25 mouse cellular contexts compared by ENCODE assay signal in the genomic region with DNA sequence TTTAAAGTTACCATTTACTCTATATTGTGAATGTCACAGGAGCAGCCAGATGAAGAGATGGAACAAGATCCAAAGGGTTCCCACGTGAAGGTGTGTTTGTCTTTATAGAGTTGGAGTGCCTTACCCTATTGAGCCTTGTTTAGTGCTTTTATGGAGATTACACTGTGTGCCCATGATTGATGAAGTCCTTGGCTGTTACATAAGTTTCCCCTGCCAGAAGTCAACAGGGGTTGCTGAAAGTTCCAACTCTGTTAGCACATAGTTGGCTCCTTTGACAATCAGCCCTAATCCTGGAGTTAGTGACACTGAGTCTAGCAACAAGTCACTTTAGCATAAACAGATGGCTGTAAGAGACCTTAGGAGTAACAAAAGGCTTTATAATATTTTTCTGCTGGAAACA. TPM values are rescaled to one million over a fixed set of nuclear protein-coding genes. Genes with fewer than 3 reads are reported as not detected.
A peak's percentile ranks its signal among the peaks of the same experiment; 100 is the strongest.
DNase-seq lines count a peak whose midpoint lies in the region; ATAC-seq and TF ChIP-seq lines count a peak whose summit lies in the region.
"Had no signal": no experiment of that assay in that cellular context is flagged by ENCODE, and none has a peak within 500 bp of the region (broad histone marks: within the 10 kb centered on the region; RNA-seq: fewer than 3 reads in every experiment).

No protein-coding gene starts in this region.

- no peak for TF ChIP-seq CTCF in lung, embryonic 14.5 days (IDR thresholded peaks at IDR 0.05; ENCODE audit: low read depth)
- no peak for TF ChIP-seq CTCF in lung, adult 2 months (IDR thresholded peaks at IDR 0.05; ENCODE audit: insufficient read depth, low read length)

- no peaks in the 10 kb centered on the region for H3K27me3 ChIP-seq in lung, embryonic 14.5 days (ENCODE audit: insufficient read depth, low read length)
- H3K27me3 ChIP-seq in embryonic facial prominence, embryonic 10.5 days (replicated peaks; ENCODE audit: low read depth, poor library complexity, severe bottlenecking) = no peaks in the 10 kb centered on the region
- H3K27me3 ChIP-seq: embryonic facial prominence, embryonic 15.5 days; forebrain, embryonic 13.5 days; liver, embryonic 13.5 days had no signal

- no peak overlapping the region for H3K9ac ChIP-seq in lung, embryonic 14.5 days
- H3K9ac ChIP-seq: embryonic facial prominence, embryonic 15.5 days; forebrain, embryonic 13.5 days; liver, embryonic 13.5 days had no signal

- intact Hi-C loops in heart, postnatal 10 days (cut with DNase I) = no loop called here
- intact Hi-C loops in heart, postnatal 25 days (cut with DNase I) = no loop called here

- H3K36me3 ChIP-seq in lung, embryonic 14.5 days (ENCODE audit: insufficient read depth) = peaks cover 15% of the 10 kb centered on the region; the same call in 1 of the 2 replicates
- peaks cover 38% of the 10 kb centered on the region for H3K36me3 ChIP-seq in embryonic facial prominence, embryonic 10.5 days (replicated peaks)

- no peak overlapping the region for H3K4me2 ChIP-seq in lung, embryonic 14.5 days
- H3K4me2 ChIP-seq: embryonic facial prominence, embryonic 15.5 days; forebrain, embryonic 13.5 days; liver, embryonic 13.5 days had no signal

- no peaks in the 10 kb centered on the region for H3K4me1 ChIP-seq in lung, embryonic 14.5 days (ENCODE audit: insufficient read depth)
- no peaks in the 10 kb centered on the region for H3K4me1 ChIP-seq in lung, adult 2 months (ENCODE audit: control insufficient read depth, insufficient read depth, low read length)
- no peaks in the 10 kb centered on the region for H3K4me1 ChIP-seq in embryonic facial prominence, embryonic 10.5 days
- H3K4me1 ChIP-seq: embryonic facial prominence, embryonic 15.5 days; forebrain, embryonic 13.5 days; heart, embryonic 10.5 days; liver, embryonic 13.5 days had no signal

- TF ChIP-seq POLR2A in lung, adult 2 months (IDR thresholded peaks at IDR 0.05; ENCODE audit: borderline replicate concordance, extremely low read depth, low read depth, low read length) = no peak

- peaks cover 7% of the 10 kb centered on the region; the same call in 1 of the 2 replicates for H3K9me3 ChIP-seq in lung, embryonic 14.5 days (ENCODE audit: low read depth, low read length)
- H3K9me3 ChIP-seq in embryonic facial prominence, embryonic 10.5 days = peaks cover 18% of the 10 kb centered on the region

- no peak for ATAC-seq in lung, embryonic 14.5 days (ENCODE audit: insufficient read depth)
- ATAC-seq: CD4-positive, CD25-positive, alpha-beta regulatory T cell, adult 4 months; forebrain, embryonic 13.5 days; intestine, postnatal 0 days; midbrain, embryonic 16.5 days had no signal

- peak; percentile 38 to 43 for DNase-seq in heart, postnatal 10 days
- DNase-seq in heart, postnatal 25 days (ENCODE audit: low spot score) = no peak
- peak; percentile 51 for DNase-seq in lung, embryonic 14.5 days
- DNase-seq in lung, adult 2 months = no peak
- peak; percentile 56 for DNase-seq in gonadal fat pad, adult 2 months (ENCODE audit: low read depth)
- DNase-seq in lung, postnatal 25 days (ENCODE audit: low spot score) = peak; percentile 28
- no peak for DNase-seq in embryonic facial prominence, embryonic 10.5 days (ENCODE audit: low spot score)
- DNase-seq: cerebellum, adult 11-12 months; gastrocnemius, postnatal 10 days; heart, postnatal 4 days; liver, embryonic 13.5 days; right cerebral cortex, postnatal 25 days had no signal

- no peak overlapping the region for H3K4me3 ChIP-seq in lung, embryonic 14.5 days (ENCODE audit: low read depth, low read length)
- no peak overlapping the region for H3K4me3 ChIP-seq in lung, adult 2 months (replicated peaks; ENCODE audit: extremely low read depth, low read depth, low read length)
- H3K4me3 ChIP-seq in embryonic facial prominence, embryonic 10.5 days = no peak overlapping the region
- H3K4me3 ChIP-seq: embryonic facial prominence, embryonic 15.5 days; forebrain, embryonic 13.5 days; heart, embryonic 10.5 days; liver, embryonic 13.5 days had no signal

- H3K27ac ChIP-seq in lung, embryonic 14.5 days (ENCODE audit: low read depth) = no peak overlapping the region
- no peak overlapping the region for H3K27ac ChIP-seq in embryonic facial prominence, embryonic 10.5 days (replicated peaks)
- H3K27ac ChIP-seq: embryonic facial prominence, embryonic 15.5 days; forebrain, embryonic 13.5 days; heart, embryonic 10.5 days; liver, embryonic 13.5 days had no signal

- WGBS in lung, embryonic 14.5 days = 26% methylated on average over 1 of the region's 1 CpGs
- WGBS in lung, adult 2 months = 38% methylated on average over 1 of the region's 1 CpGs
- WGBS in embryonic facial prominence, embryonic 10.5 days = 51% methylated on average over 1 of the region's 1 CpGs

RNA-seq across cellular contexts. Expression of gene Gm21964, which starts 9.1 kb away (rescaled TPM):
- total RNA-seq in heart, postnatal 10 days (2021) = not detected
- not detected for total RNA-seq in heart, postnatal 25 days (2021)
- polyA plus RNA-seq in lung, embryonic 14.5 days (2014; fragmentation: Nextera tagmentation; extraction: Ambion mirVana) = not detected in 2 replicates
- not detected in 2 replicates for polyA plus RNA-seq in lung, adult 2 months (2012; rRNA removed)
- polyA plus RNA-seq in gonadal fat pad, adult 2 months (2012; rRNA removed) = not detected in 2 replicates
- polyA plus RNA-seq in embryonic facial prominence, embryonic 10.5 days (2016; fragmentation: Nextera tagmentation; extraction: Ambion mirVana) = not detected in 2 replicates
- total RNA-seq: gastrocnemius, postnatal 10 days; heart, postnatal 4 days; layer of hippocampus, postnatal 25 days; left cerebral cortex, postnatal 36 days; MEL had no signal
- polyA plus RNA-seq: CD4-positive, CD25-positive, alpha-beta regulatory T cell, adult 4 months; cortical plate, adult 2 months; embryonic facial prominence, embryonic 15.5 days; forebrain, embryonic 13.5 days; heart, embryonic 10.5 days; intestine, postnatal 0 days; large intestine, adult 2 months; liver, embryonic 13.5 days; midbrain, embryonic 16.5 days; neural tube, embryonic 11.5 days had no signal

RNA-seq across cellular contexts. Expression of gene Gm17720, which starts 10.7 kb away (rescaled TPM):
- not detected for total RNA-seq in heart, postnatal 10 days (2021)
- not detected for total RNA-seq in heart, postnatal 25 days (2021)
- polyA plus RNA-seq in lung, embryonic 14.5 days (2014; fragmentation: Nextera tagmentation; extraction: Ambion mirVana) = not detected in 2 replicates
- polyA plus RNA-seq in lung, adult 2 months (2012; rRNA removed) = not detected in 2 replicates
- not detected in 2 replicates for polyA plus RNA-seq in gonadal fat pad, adult 2 months (2012; rRNA removed)
- not detected in 2 replicates for polyA plus RNA-seq in embryonic facial prominence, embryonic 10.5 days (2016; fragmentation: Nextera tagmentation; extraction: Ambion mirVana)
- total RNA-seq: gastrocnemius, postnatal 10 days; heart, postnatal 4 days; layer of hippocampus, postnatal 25 days; left cerebral cortex, postnatal 36 days; MEL had no signal
- polyA plus RNA-seq: CD4-positive, CD25-positive, alpha-beta regulatory T cell, adult 4 months; cortical plate, adult 2 months; embryonic facial prominence, embryonic 15.5 days; forebrain, embryonic 13.5 days; heart, embryonic 10.5 days; intestine, postnatal 0 days; large intestine, adult 2 months; liver, embryonic 13.5 days; midbrain, embryonic 16.5 days; neural tube, embryonic 11.5 days; thymus, postnatal 0 days had no signal

RNA-seq across cellular contexts. Expression of gene Zfp612, which starts 12.3 kb away (rescaled TPM):
- total RNA-seq in heart, postnatal 10 days (2021) = 1 to 10 TPM; 6.2 to 7.2 TPM
- 1 to 10 TPM; 6.3 to 7.4 TPM for total RNA-seq in heart, postnatal 25 days (2021)
- 5.4 and 5.8 TPM in 2 replicates for polyA plus RNA-seq in lung, embryonic 14.5 days (2014; fragmentation: Nextera tagmentation; extraction: Ambion mirVana)
- polyA plus RNA-seq in lung, adult 2 months (2012; rRNA removed) = 1.2 TPM in 2 replicates
- polyA plus RNA-seq in gonadal fat pad, adult 2 months (2012; rRNA removed) = 4.0 and 4.5 TPM in 2 replicates
- polyA plus RNA-seq in embryonic facial prominence, embryonic 10.5 days (2016; fragmentation: Nextera tagmentation; extraction: Ambion mirVana) = 8.1 and 8.7 TPM in 2 replicates
- total RNA-seq: MEL had no signal

RNA-seq across cellular contexts. Expression of gene Chst4, which starts 52.3 kb away (rescaled TPM):
- 1 to 10 TPM; 4.4 TPM for total RNA-seq in heart, postnatal 10 days (2021)
- 1 to 10 TPM; 3.6 to 5.8 TPM for total RNA-seq in heart, postnatal 25 days (2021)
- polyA plus RNA-seq in lung, embryonic 14.5 days (2014; fragmentation: Nextera tagmentation; extraction: Ambion mirVana) = 0.27 TPM in 1 of 2 replicates, not detected in the other
- polyA plus RNA-seq in lung, adult 2 months (2012; rRNA removed) = 11.9 and 17.1 TPM in 2 replicates
- polyA plus RNA-seq in gonadal fat pad, adult 2 months (2012; rRNA removed) = 1.6 and 2.3 TPM in 2 replicates
- polyA plus RNA-seq in embryonic facial prominence, embryonic 10.5 days (2016; fragmentation: Nextera tagmentation; extraction: Ambion mirVana) = not detected in 2 replicates
- total RNA-seq: gastrocnemius, postnatal 10 days; layer of hippocampus, postnatal 25 days; MEL had no signal
- polyA plus RNA-seq: CD4-positive, CD25-positive, alpha-beta regulatory T cell, adult 4 months; embryonic facial prominence, embryonic 15.5 days; forebrain, embryonic 13.5 days; liver, embryonic 13.5 days; midbrain, embryonic 16.5 days; neural tube, embryonic 11.5 days; thymus, postnatal 0 days had no signal

Comparison
In these comparisons a context has a peak if more than half of its experiments do, and no peak if none do; other contexts are left out.
1. DNase-seq: peak in heart, postnatal 10 days (2 of 2), lung, embryonic 14.5 days (single experiment), gonadal fat pad, adult 2 months (single experiment) and lung, postnatal 25 days (single experiment); none in heart, postnatal 25 days (single experiment), lung, adult 2 months (single experiment) and embryonic facial prominence, embryonic 10.5 days (single experiment).